Mouse (Mus musculus) thymus, postnatal 4 days (tissue): ENCODE measurements around the gene Zcchc7.
"Not testable (repeated sequence)": the region's sequence is repeated elsewhere in the genome, so short reads cannot be mapped to it uniquely, and the experiment has no call there.

ENCODE experiments used
- DNase-seq: peaks from one replicate; pipeline ENCODE4 v3.0.0; 2021

Gene Zcchc7

DNA sequence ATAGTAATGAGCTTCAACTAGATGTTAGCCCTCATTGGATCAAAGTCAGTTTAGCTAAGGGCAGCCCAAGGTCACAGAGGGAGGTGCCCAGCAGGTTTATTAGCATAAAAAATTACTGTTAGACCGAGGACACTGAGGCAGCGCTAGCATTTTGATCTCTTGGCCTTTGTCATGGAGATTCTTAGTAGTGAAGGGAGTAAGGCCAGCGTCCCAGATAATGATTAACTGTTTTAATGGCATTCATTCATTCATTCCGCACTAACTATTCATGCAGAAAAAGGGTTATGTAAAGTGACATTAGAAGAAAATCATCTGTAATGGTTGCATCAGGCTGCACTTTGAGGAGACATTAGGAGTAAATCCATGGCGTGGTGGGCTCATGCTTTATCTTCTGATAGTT lies 165.2 kb downstream of the Zcchc7 start:
- DNase-seq = no peak

DNA sequence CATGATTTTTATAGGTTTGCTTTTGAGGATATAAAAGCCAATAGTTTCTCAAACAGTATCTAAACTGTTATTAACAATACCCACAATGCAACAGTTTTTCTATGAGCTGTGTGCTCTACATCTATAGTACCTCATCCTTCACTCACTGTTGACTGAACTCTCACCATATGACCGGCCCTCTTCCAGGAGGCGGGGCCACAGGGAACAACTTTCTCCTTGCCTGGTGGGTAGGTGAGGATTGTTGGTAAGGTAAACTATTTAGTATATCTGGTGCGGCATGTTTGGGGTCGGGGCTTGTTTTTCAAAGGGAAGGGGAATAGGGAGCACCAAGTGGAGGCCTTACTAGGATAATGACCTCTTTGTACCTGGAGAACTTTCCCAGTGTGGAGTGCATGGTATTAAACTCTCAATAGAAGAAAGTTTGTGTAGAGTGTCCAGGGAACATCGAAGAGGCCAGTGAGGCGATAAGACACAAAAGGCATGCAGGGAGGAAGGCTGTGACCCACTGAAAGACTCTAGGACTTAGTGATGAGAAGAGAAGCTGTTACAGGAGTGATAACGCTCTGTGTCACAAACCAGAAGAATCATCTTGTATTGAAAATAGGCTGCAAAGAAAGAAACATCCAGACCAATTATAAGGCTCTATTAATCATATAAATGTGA lies 166.9 kb downstream of the Zcchc7 start:
- no peak for DNase-seq

DNA sequence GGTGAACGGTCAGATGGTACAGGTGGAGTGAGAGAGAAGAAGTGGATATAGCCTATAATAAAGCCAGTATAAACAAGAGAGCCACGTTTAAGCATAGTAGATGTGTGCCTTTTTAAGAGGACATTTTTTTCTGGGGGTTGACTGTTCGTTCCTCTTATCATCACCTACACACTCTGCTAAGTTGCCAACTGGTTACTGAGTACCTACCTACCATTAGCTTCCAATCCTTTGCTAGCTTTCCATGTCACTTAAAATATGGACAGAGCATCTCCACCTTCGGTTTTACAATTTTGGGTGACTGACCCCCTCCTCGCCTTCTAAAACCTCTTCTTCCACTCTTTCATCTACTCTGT lies 167.4 kb downstream of the Zcchc7 start:
- DNase-seq = no peak

DNA sequence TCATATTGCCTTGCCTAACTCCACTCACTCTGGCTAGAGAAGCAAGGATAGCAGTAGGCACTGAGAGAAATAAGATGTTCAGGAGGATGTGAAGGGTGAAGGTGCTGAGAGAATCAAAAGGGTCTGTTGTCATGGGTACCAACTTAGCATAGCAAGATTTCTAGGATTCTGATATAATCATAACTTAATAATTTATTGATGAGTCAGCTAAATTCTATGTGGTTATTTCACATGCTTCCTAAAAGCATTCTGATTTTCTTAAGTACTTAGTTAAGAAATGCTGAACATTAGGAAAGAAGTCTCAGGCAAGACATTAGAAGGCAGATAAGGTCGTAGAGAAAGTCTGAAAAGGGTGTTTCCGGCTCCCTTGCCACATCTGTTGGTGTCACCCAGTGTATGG lies 172.3 kb downstream of the Zcchc7 start:
- no peak for DNase-seq

DNA sequence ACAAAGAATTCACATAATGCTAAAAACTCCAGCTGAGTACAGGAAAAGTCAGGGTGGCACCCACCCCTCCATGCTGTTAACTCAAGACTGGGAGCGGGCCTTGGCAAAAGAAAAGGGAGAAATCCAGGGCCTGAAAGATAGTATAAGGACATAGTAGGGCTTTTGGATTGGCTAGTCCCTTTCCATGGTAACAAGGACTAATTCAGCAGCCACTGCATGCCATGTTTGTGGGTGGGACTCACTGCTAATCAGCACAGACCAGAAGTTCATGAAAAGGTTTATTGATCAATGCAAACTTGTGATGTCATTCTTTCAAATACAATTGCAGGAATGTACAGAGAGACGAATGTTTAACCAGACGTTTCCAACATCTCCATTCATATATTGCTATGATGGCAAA lies 173.1 kb downstream of the Zcchc7 start:
- DNase-seq = no peak

DNA sequence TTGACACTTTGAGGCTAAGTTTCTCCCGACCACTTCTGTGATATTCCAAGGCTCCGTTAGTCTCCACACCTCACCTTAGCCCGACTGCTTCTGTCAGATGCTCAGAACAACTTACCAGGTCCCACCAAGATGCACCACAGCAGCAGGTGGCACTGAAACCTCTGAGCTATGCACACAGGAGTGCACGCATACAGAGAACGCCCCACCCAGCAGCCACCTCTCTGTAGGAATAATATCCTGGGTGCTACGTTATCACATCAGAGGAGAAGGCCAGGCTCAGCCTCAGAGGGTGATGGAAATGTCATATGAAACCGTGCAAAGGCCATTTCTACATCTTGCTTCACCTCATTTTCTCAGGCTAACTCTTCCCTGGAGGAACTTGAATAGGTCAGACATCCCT lies 174.7 kb downstream of the Zcchc7 start:
- DNase-seq = no peak

DNA sequence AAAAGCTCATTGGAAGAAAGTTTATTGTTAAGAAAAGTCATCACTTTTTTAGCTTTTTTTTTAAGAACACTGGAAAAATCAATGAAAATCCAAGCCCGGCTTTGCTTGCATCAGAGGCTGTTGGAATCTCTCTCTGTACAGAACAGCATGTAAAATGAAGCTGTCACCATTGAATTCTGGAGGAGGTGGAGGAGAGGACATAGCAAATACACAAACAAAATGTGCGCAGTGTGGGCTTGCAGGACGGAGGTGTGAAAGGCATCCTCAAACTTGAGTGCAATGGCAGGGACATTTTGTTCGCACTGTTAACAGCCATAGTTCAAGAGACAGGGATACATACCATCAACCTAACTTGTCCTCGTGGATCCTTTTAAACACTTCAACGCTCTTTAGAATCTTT lies 176.1 kb downstream of the Zcchc7 start:
- DNase-seq = no peak

DNA sequence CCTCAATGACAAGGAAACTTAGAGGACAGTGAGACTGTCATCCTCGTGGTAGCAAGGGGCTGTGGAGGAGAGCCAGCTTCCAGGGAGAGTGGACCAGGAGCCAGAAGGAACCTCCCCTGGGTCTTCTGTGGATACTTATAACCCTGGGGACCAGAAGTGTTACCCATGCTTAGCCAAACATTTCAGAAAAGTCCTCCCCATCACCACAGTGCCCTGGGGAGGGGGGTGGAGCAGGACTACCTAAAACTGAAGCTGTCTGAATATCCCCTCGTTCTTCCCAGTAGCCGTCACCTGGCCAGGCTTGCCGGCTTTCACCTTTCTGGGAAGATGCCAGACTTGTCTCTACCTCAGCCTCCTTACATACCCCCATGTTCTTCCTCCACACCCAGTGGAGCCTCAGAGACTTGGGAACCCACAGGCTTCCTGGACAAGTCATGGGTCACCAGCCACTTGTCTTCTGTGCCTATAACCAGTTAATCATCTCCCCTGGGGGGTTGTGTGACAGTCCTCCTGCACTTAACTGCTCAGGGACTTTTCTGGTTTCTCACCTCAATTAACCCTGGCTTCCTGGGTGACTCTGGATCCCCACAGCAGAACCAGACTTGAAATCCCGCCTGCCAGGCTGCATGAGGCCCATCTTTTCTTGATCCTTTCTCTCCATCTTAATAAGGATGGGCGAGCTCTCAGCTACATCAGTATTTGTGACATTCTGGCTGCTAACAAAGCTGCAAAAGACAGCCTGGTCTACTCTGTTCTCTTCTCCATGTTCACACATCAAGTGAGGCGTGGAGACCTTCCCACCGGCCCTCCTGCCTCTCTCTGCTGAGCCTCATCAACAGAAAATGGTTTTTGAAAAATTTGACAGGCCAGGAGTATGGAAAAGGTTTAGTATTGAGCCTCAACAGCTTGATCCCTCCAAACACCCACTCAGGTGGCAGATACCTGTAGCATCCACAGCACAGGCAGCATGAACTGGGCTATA lies 183.0 kb downstream of the Zcchc7 start:
- no peak for DNase-seq

DNA sequence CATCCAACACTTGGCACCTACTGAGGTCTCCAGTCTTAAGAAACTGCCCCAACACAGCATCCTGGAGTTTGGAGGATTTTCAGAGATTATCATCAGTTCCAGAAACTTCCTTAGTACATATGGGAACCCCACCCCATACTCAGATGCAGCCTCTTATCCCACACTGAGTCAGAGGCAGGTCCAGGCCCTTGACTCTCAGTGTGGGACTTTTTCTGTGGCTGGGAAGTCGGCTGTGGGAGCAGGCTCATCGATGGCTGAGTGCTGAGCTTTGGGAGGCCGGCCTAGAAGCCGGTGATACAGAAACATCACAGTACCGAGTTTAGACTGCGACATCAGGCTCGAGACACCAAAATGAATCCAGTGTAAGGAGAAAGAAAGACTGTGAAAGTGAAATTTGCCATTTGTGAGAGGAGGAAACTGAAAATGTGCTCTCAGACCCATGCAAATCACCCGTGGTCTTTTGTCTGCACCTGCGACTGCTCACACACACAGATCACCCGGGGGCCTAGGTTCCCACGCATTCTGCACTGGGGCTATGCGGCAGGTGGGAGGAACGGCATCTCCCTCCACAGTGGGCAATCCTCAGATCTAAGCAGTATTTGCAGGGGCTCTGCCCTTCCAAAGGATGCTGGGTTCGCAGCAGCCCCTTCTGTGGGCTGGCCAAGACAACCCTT lies 184.0 kb downstream of the Zcchc7 start:
- no peak for DNase-seq

DNA sequence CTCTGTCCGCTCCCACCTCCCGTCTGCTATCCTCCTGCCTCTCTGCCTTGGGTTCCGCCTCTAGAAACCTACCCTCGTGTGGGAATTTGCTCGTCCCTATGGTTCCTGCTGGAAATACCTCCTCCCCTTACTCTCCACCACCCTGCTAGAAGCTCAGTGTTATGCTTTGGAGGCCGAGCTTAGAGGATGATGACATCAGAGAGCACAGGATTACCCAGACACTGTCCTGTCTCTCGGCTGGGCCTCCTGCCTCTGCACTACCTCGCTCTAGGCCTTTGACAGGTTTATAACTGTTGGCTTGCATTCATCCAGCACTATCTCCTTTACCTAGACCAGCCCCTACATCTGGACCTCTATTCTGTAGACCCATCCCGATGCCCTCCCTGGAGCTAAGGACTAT lies 184.6 kb downstream of the Zcchc7 start:
- no peak for DNase-seq

DNA sequence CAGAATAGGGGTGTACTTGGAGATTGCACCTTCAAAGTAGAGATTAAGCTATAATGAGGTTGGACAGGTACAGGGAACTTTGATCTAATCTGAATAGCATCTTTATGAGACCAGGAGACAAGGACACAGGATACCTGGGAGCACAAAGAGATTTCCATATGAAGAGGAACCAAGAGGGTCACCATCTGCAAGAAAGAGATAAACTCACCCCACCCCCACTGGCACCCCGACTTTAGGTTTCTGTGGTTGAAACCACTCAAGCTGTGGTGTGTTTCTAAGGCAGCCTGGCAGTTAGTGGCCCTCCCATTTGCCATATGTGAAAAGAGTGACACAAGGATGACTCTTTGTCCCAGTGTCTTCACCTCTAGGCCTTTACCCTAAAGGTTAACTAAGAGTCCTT lies 186.6 kb downstream of the Zcchc7 start:
- no peak for DNase-seq

DNA sequence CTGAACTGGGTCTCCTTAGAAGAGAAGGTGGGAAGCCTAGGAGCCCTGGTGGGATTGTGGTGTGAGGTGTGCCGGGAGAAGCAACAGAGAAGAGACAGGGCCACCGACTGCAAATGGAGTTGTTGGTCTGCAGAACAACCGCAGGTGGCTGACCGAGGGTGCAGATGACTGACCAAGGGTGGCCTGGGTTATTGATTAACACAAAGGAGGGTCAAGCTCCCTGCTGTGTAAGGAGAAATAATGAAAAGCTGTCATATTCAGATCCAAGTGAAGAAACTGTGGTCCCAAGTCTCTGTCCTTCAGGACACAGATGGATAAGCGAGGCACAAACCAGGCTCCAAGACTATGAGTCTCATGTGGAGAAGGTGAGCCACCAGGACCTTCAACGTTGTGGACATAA lies 187.8 kb downstream of the Zcchc7 start:
- DNase-seq = no peak

DNA sequence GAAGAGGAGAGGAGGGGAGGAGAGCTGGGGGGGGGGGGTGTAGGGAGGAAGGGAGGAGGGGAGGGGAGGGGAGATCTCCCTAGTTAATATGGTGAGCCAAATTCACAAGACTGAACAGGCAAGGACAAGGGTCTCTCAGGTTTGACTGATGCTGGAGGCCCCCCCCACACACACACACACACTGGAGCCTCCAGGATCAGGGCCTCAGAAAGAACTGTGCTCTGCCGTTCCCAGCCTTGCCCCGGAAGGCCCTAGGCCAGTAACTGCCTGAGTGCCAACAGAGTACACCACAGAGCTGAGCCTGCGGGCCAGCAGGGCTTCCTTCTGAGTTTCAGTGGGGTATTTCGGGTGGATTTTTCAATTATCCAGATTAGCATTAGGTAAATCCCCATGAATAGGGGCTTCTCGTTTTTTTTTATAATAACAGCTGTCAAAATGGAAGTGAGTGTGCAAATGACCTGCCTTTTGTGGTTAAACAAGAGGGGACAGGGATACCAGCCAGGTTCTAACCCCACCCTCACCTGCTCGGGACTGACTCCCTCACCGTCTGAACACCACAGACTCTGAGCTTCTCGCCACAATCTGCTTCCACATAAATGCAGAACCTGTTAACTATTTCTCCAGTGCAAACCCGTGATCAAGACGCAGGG lies 188.9 kb downstream of the Zcchc7 start:
- DNase-seq = no peak

DNA sequence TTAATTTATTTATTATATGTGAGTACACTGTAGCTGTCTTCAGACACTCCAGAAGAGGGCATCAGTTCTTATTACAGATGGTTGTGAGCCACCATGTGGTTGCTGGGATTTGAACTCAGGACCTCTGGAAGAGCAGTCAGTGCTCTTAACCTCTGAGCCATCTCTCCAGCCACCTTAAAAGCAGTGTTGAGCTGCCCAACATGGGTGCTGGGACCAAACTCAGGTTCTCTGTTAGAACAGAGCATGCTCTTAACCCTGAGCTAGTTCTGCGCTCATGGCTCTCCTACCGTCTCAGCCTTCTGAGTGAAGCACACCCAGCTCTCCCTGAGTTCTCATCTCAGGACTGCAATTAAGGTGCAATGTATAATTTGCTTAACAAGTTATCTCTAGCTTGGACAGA lies 190.4 kb downstream of the Zcchc7 start:
- DNase-seq = not testable (repeated sequence)

DNA sequence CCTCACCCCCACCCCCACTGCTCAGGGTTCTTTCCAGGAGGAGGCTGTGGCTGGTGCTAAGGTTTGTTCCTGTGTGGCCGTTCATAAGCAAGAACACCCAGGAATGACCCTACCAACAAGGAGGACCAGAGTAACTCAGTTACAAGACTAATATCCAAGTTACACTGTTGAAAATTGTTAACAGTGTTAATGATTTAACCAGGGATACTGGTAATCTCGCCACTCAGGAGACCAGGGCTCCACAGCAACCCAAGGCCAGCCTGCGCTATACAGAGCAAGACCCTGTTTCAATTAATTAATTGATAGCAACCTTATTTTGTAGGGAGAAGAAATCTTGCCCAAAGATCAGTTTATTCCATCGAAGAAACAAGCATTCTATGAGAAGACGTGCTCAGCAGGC lies 191.8 kb downstream of the Zcchc7 start:
- no peak for DNase-seq

DNA sequence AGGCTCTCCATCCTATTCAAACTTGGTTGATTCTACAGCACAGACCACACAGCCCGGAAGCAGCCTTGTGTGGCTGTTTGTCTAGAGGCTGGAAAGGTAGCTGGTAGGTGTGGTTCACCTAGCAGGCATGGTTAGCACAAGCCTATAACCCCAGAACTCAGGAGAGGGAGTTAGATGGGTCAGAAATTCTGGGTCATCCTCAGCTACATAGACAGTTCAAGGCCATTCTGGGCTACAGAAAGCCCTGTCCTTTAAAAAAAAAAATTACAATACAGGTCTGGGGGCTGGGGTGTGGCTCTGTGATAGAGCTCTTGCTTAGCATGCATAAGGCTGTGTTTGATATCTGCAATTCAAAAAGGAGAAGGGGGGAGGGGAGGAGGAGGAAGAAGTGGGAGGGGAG lies 192.6 kb downstream of the Zcchc7 start:
- no peak for DNase-seq

DNA sequence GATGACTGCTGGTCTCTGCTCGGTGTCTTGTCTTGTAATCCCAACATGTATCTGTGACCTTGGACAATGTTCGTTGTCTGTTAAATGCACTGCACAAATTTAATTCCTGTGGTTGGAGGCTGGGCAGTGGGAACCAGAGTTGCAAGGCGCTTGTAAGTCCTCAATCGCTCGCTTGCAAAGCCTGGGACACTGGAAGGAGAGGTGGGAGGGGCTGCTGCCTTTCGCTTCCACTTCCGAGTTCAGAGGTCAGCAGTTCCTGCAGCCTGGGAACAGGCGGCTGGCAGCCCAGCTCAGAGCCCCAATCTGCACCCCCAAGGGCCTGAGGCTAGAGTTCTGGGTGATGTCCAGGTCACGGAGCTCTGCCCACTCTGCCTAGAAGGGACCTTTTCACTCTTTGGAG lies 197.4 kb downstream of the Zcchc7 start:
- DNase-seq = no peak

DNA sequence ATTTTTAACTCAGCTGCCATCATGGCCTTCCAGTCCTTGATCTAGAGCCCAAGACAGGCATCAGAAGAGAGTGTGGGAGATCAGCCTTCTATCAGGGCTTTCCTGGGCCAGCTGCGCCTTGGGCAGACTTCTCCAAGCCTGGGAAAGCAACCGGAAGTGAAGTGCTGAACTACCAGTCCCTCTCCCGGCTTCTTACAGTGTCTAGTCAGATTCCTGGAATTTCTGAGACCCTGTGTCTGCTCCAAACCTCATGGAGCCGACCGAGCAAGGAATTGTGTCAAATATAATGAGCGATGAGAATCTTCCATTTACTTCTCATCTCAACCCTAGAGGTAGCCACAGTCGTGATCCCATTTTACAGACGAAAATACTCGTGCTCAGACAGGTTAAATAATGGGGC lies 203.1 kb downstream of the Zcchc7 start:
- no peak for DNase-seq

DNA sequence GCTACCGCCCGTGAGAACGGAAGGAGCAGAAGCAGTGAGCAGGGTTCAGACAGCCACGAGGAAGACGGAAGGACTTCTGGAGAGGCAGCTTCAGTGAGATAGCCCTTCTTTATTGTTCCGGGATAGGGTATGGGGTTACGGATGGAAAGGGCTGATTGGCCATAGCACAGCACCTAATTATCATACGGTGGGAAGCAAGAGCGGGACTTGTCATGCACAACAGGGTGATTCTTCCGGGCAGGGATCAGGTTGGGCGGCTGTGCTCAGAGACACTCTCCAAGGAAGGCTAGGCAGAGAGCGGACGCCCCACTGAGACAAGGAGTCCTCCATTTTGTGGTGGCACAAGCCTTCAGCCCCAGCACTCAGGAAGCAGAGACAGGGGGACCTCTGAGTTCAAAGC lies 203.5 kb downstream of the Zcchc7 start:
- DNase-seq = no peak

DNA sequence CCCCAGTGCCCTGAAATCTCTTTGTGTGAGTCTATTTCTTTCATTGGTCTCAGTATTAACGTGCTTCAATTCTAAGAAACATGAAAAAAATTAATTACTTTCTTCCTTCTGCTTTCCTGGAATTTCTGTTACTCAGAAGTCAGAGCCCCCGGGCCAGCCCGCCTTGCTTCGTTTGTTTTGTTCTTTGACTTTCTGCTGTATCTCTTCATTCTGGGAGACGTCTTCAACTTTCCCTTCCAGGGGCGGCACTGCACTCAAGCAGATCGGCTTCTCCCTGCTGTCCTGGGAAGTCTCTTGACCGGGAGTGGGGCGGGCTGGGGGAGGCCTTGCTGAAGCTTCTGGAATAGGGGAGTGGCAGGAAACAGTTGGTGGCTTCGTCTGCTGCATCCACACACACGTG lies 207.5 kb downstream of the Zcchc7 start:
- DNase-seq = no peak

DNA sequence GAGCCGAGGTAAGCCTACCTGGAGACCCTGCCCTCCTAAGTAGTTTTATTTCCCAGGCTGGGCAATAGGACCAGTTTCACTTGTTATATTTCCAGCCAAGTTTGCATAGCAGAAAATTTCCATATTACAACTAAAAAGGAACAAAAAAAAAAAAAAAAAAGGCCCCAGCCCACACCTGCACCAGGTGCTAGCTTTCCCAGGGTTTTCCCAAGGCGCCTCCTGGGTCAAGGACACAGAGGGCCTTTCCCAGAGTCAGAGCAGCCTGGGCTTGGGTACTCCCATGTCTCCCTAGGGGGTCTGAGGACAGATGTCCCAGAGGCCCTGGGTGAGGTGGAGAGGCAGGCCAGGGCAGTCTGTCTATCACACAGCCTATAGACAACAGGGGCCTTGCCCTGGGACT lies 209.5 kb downstream of the Zcchc7 start:
- no peak for DNase-seq

DNA sequence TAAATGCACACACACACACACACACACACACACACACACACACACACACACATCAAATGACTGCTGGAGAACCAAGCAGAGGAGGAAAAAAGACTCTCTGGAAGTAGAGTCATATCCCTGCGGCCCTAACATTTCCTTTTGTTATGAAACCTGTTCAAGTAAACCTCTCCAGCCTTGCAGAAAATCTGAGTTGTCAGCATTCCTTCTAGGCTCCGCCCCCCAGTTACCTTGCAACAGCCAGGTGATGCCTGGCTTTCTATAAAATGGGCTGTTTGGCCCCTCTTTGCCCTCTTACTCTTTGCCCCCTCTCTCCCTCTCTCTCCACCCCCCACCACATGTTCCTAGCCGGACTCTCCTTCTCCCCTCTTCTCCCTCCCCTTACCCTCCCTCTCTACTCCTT lies 210.1 kb downstream of the Zcchc7 start:
- DNase-seq = no peak

DNA sequence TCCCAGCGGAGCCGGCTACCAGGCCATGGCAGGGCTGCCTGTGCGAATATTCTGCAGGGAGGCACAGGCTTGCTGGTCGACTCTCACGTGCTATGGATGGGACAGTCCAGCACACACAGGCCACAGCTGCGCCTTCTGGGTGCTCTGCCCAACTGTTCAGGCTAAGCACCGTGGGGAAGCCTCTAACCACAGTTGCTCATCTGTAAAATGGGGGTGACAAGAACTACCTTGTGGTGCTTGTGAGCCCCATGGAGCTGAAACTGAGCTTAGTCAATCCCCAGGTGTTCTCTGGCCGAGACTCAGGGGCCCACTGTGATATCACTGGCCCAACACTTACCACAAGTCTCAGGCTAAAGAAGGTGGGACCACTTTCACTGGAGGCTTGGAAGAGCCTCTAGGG lies 211.7 kb downstream of the Zcchc7 start:
- DNase-seq = no peak

DNA sequence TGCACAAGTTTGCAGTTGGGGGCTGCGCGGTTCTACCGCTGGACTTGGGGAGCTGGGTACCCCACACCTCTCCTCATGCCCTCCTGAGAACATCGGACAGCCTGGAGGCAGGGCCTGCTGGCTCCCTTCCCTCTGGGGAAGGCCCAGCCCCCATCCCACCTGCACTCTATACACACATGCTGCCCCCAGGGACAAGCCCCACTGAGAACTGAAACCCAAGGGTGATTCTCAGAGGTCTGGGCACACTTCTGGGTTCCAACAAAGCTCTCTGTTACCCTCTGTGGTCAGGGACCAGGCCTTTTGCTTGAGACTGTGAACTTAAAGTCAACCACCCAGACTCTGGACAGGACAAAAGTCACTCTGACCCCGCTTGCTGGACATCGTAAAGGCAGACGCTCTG lies 214.4 kb downstream of the Zcchc7 start:
- DNase-seq = no peak
